Mouse (Mus musculus) neural tube, embryonic 11.5 days (tissue): ENCODE measurements around the gene Phf24. TPM values are rescaled to one million over a fixed set of nuclear protein-coding genes. Genes with fewer than 3 reads are reported as not detected.
A peak's percentile ranks its signal among the peaks of the same experiment; 100 is the strongest.

ENCODE experiments used
- ATAC-seq: fragments of 200-750 bp; cut with Nextera tagmentation; 2 replicates; pipeline ENCODE4 v1.8.0; 2017; ENCODE audit warnings: moderate number of reproducible peaks, mild to moderate bottlenecking, moderate TSS enrichment, moderate library complexity; ENCODE audit not compliant: insufficient read depth, low FRiP score, low TSS enrichment
- DNase-seq: peaks from one replicate; pipeline ENCODE4 v3.0.0-alpha.2; 2015; ENCODE audit warnings: low spot score
- H3K27ac ChIP-seq: fragments of 300-500 bp; sonication (generic); 2 replicates; pipeline ENCODE4 v1.5.1; 2014; ENCODE audit warnings: low read depth, mild to moderate bottlenecking, low read length
- H3K27me3 ChIP-seq: fragments of 300-500 bp; sonication (generic); 2 replicates; pipeline ENCODE4 v1.6.1; 2014; ENCODE audit warnings: mild to moderate bottlenecking, low read length, mixed read lengths; ENCODE audit not compliant: control insufficient read depth, insufficient read depth
- H3K36me3 ChIP-seq: fragments of 300-500 bp; sonication (generic); 2 replicates; pipeline ENCODE4 v1.6.1; 2014; ENCODE audit warnings: mild to moderate bottlenecking, low read length, moderate library complexity, mixed read lengths; ENCODE audit not compliant: control insufficient read depth, insufficient read depth
- H3K4me1 ChIP-seq: fragments of 300-500 bp; sonication (generic); 2 replicates; pipeline ENCODE4 v1.6.1; 2014; ENCODE audit warnings: low read length, mixed read lengths; ENCODE audit not compliant: control insufficient read depth, insufficient read depth
- H3K4me2 ChIP-seq: fragments of 300-500 bp; sonication (generic); 2 replicates; pipeline ENCODE4 v1.6.1; 2014; ENCODE audit warnings: low read depth, mild to moderate bottlenecking, moderate library complexity
- H3K4me3 ChIP-seq: fragments of 300-500 bp; sonication (generic); 2 replicates; pipeline ENCODE4 v1.5.1; 2014; ENCODE audit warnings: low read depth, low read length
- H3K9ac ChIP-seq: fragments of 300-500 bp; sonication (generic); 2 replicates; pipeline ENCODE4 v1.6.1; 2014; ENCODE audit warnings: mild to moderate bottlenecking, low read length
- H3K9me3 ChIP-seq: fragments of 300-500 bp; sonication (generic); 2 replicates; pipeline ENCODE4 v1.6.1; 2016; ENCODE audit warnings: low read length; ENCODE audit not compliant: control insufficient read depth
- WGBS: fragments of 180-500 bp; shearing (Covaris S2); extraction: QIAGEN DNeasy Blood & Tissue Kit; methylation state at CpG from one replicate; pipeline ENCODE4 v1.1.7; 2014; 5-methylcytosine and 5-hydroxymethylcytosine counted together
- polyA plus RNA-seq: library from polyadenylated mRNA; unstranded; fragments of >200 nt; fragmentation: Nextera tagmentation; extraction: Ambion mirVana; gene quantifications from 2 replicates; pipeline ENCODE4 v1.2.1, GENCODE M21; 2014

Phf24 gene
- polyA plus RNA-seq, 1 experiment from 2014 or later: 2.7 TPM

DNA sequence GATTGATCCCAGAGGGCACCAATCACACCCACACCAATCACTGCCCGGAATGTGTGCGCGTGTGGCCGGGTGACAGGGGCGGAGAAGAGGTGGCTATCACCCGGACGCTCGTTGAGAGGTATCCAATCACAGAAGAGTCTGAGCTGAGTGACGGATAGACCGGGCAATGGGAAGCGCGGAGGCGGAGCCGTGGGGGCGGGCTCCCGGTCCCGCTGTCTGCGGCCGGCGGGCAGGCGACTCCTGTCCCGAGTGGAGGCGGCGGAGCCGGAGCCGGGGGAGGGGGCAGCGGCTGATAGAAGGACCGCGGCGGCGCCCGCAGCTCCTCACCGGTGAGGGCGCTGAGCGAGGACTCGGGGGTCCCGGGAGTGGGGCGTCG is 33.2 kb downstream of the Phf24 start, which contains the start of gene Dnajb5:
TSS of gene Dnajb5 (plus strand) at position 139 of the 376 bp plus-strand sequence.
- peak within 1 kb of the TSS; percentile 72 for H3K4me3 ChIP-seq
- H3K27me3 ChIP-seq: 0 out of 2 replicates have a peak, but pooled peaks cover 2% of the 10 kb centered on the region
- H3K4me2 ChIP-seq: peak within 1 kb of the TSS; percentile 82
- WGBS: 0% methylated on average over 39 of the region's 39 CpGs
- H3K9me3 ChIP-seq: no peaks in the 10 kb centered on the region
- peak within 1 kb of the TSS; percentile 88 for H3K9ac ChIP-seq
- peak within 1 kb of the TSS; percentile 93 for H3K27ac ChIP-seq
- ATAC-seq (peak; percentile 95), DNase-seq (peak; percentile 96)
- H3K36me3 ChIP-seq: peaks cover 2% of the 10 kb centered on the region
- peaks cover 32% of the 10 kb centered on the region for H3K4me1 ChIP-seq

- H3K4me3 ChIP-seq: peak overlapping the region; percentile 72
- H3K4me2 ChIP-seq: peak overlapping the region; percentile 82
- peaks cover 2% of the 10 kb centered on the region for H3K36me3 ChIP-seq
- H3K4me1 ChIP-seq: peaks cover 32% of the 10 kb centered on the region
- ATAC-seq (peak; percentile 64), DNase-seq (peak; percentile 91)
- WGBS: under 1% methylated on average over 14 of the region's 27 CpGs
- 0 out of 2 replicates have a peak, but pooled peaks cover 2% of the 10 kb centered on the region for H3K27me3 ChIP-seq
- H3K9me3 ChIP-seq: no peaks in the 10 kb centered on the region
- H3K9ac ChIP-seq: peak overlapping the region; percentile 88
- H3K27ac ChIP-seq: peak overlapping the region; percentile 93
Observed at GRCm38 (mm10) chr4:42950065-42950558, 33.7 kb downstream of the Phf24 start.

- ATAC-seq: no peak
- Histone ChIP-seq H3K27me3 (0 out of 2 replicates have a peak, but pooled peaks cover 2% of the 10 kb centered on the region), H3K27ac (no peak overlapping the region), H3K4me2 (peak overlapping the region; percentile 82), H3K36me3 (peaks cover 4% of the 10 kb centered on the region), H3K4me1 (peaks cover 27% of the 10 kb centered on the region), H3K9ac (peak overlapping the region; percentile 88; the same call in 1 of the 2 replicates), H3K9me3 (no peaks in the 10 kb centered on the region), H3K4me3 (peak overlapping the region; percentile 72; the same call in 1 of the 2 replicates)
- 59% methylated on average over 11 of the region's 11 CpGs for WGBS
- no peak for DNase-seq
Observed at GRCm38 (mm10) chr4:42951206-42952195, 35.0 kb downstream of the Phf24 start.

DNA sequence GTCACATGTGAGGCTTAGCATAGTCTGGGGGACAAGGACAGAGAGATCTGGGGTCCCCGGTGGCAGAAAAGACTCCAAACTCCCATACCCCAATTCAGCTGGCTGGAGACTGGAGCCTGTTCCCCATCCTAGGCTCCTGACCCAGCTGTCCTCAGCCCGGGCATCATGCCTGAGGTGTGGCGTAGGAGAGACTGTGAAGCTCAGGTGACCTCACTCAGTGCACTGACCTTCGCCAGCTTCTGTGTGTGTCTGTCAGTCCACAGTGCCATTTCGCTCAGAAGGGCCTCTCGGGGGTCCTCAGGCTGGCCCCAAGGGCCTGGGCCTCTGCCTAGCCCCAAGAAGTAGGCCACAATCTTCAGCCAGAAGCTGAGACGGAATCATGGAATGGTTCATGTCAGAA is 36.1 kb downstream of the Phf24 start:
- no peak overlapping the region for H3K27ac ChIP-seq
- 0 out of 2 replicates have a peak overlapping the region, but pooled peaks have one; percentile 7 for H3K4me2 ChIP-seq
- DNase-seq (no peak), ATAC-seq (no peak)
- WGBS: 89% methylated on average over 7 of the region's 7 CpGs
- no peak overlapping the region for H3K4me3 ChIP-seq
- H3K9me3 ChIP-seq: no peaks in the 10 kb centered on the region
- H3K36me3 ChIP-seq: peaks cover 11% of the 10 kb centered on the region
- no peak overlapping the region for H3K9ac ChIP-seq
- H3K27me3 ChIP-seq: 0 out of 2 replicates have a peak, but pooled peaks cover 2% of the 10 kb centered on the region
- peaks cover 22% of the 10 kb centered on the region for H3K4me1 ChIP-seq

DNA sequence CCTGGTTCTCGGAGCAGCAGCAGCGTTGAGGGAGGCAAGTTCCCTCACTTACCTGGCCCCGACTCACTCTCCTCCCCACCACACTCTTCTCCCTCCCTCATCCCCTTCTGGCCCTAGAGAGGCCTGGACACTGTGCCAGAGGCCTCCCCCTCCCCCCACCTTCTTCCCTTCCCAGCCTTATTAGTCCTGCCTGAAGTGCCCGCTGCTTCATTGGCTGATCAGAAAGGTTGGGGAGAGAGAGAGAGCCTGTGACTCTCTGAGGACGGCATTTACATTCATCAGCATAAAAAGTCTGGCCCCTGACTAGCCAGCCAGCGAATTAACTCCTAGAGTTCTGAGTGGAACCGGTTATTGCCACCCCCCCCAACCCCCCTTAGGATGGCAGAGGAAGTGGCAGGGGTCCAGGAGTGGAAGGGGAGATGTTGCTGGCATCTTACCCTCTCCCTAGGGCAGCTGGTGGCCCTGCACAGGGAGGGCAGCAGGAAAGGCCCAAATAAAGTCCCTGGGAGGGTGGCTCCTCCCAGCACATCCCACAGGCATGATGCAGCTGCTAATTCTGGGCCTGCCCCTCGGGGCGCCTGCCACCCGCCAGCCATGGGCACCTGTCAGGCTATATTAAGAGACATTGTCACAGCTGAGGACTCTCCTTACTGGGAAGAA is 37.1 kb downstream of the Phf24 start:
- H3K27me3 ChIP-seq: no peaks in the 10 kb centered on the region
- H3K36me3 ChIP-seq: peaks cover 12% of the 10 kb centered on the region
- H3K4me3 ChIP-seq: peak overlapping the region; percentile 12; the same call in 1 of the 2 replicates
- H3K9me3 ChIP-seq: no peaks in the 10 kb centered on the region
- DNase-seq (peak; percentile 42), ATAC-seq (no peak)
- H3K4me1 ChIP-seq: peaks cover 22% of the 10 kb centered on the region
- H3K27ac ChIP-seq: peak overlapping the region; percentile 60
- 19% methylated on average over 10 of the region's 10 CpGs for WGBS
- H3K9ac ChIP-seq: peak overlapping the region; percentile 14; the same call in 1 of the 2 replicates
- peak overlapping the region; percentile 24 for H3K4me2 ChIP-seq

DNA sequence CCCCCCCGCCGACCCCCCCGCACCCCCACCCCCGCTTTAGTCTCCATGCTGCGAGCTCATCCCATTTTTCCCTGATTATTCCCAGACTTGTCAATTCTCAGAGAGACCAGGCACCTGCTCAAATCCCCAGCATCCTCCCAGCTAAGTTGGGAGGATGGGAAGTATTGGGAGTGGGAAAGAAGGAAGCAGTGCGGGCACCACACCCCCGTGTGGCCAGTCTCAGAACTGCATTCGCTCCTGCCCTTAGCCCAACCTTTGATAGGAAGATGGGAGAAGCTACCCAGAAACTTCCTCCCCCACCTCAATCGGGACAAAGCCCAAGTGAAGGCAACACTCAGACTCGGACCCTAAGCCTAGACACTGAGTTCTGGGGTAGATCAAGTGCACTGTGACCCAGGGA is 37.8 kb downstream of the Phf24 start:
- Histone ChIP-seq H3K4me2 (peak overlapping the region; percentile 24; the same call in 1 of the 2 replicates), H3K4me1 (peaks cover 22% of the 10 kb centered on the region), H3K27ac (peak overlapping the region; percentile 60; the same call in 1 of the 2 replicates), H3K27me3 (no peaks in the 10 kb centered on the region), H3K9me3 (no peaks in the 10 kb centered on the region), H3K36me3 (peaks cover 12% of the 10 kb centered on the region), H3K4me3 (no peak overlapping the region; the same call in 1 of the 2 replicates), H3K9ac (no peak overlapping the region)
- 8% methylated on average over 10 of the region's 10 CpGs for WGBS
- ATAC-seq (no peak), DNase-seq (peak; percentile 81)

GRCm38 (mm10) chr4:42955200-42955599 is 38.7 kb downstream of the Phf24 start:
- WGBS: 92% methylated on average over 3 of the region's 3 CpGs
- ATAC-seq: no peak
- Histone ChIP-seq H3K36me3 (peaks cover 12% of the 10 kb centered on the region), H3K4me2 (no peak overlapping the region), H3K4me3 (no peak overlapping the region), H3K9me3 (no peaks in the 10 kb centered on the region), H3K27ac (no peak overlapping the region), H3K9ac (no peak overlapping the region), H3K4me1 (peaks cover 22% of the 10 kb centered on the region), H3K27me3 (no peaks in the 10 kb centered on the region)
- no peak for DNase-seq

- H3K4me3 ChIP-seq: no peak overlapping the region
- no peaks in the 10 kb centered on the region for H3K9me3 ChIP-seq
- H3K27ac ChIP-seq: no peak overlapping the region
- H3K4me2 ChIP-seq: no peak overlapping the region
- H3K4me1 ChIP-seq: peaks cover 17% of the 10 kb centered on the region
- 90% methylated on average over 17 of the region's 17 CpGs for WGBS
- H3K9ac ChIP-seq: no peak overlapping the region
- ATAC-seq: no peak
- peaks cover 12% of the 10 kb centered on the region for H3K36me3 ChIP-seq
- no peaks in the 10 kb centered on the region for H3K27me3 ChIP-seq
- no peak for DNase-seq
Observed at GRCm38 (mm10) chr4:42956581-42956980, 40.1 kb downstream of the Phf24 start.
